Mouse (Mus musculus): ENCODE data around the gene Cckbr. TPM values are rescaled to one million over a fixed set of nuclear protein-coding genes. Genes with fewer than 3 reads are reported as not detected.
"Not testable (repeated sequence)": the region's sequence is repeated elsewhere in the genome, so short reads cannot be mapped to it uniquely, and the experiment has no call there.

Gene Cckbr
- polyA plus RNA-seq, 1 experiment, result 0.42 TPM

DNA sequence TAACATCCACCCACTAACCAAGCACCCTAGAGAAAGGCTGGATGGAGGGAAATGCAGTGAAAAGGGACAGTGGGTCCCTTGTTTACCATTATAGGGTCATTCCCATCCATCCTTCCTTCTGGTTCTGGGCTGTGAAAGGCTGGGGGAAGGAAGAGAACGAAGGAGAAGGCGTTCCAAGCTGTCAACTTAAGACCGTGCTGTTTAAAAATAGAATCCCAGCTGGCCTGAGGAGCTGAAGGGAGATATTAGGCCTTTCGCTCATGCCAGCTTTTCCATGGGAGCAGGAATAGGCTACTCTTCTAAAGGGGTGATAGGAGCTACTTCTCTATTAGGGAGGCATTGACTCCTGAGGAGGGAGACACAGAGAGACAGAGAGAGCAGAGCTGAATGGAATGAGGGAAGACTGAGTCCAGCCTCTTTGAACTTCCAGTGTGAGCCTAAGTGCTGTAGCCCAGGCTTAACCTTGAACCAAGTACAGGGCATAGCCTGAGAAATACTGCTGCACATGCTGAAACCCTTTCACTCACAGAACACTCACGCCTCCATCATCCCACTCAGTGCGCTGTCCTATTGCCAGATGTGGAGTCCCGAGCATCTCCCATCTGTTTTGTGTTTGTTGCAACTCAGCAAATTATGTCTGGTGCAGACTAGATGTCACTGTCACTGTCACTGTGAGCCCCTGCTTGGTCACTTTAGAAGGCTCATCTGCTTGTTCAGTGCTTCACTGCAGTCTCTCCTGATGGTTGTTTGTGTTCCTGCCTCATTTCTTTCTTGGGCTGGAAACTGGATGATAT lies 12.6 kb downstream of the Cckbr start:
- DNase-seq (ENCODE audit: low read depth), result no peak

DNA sequence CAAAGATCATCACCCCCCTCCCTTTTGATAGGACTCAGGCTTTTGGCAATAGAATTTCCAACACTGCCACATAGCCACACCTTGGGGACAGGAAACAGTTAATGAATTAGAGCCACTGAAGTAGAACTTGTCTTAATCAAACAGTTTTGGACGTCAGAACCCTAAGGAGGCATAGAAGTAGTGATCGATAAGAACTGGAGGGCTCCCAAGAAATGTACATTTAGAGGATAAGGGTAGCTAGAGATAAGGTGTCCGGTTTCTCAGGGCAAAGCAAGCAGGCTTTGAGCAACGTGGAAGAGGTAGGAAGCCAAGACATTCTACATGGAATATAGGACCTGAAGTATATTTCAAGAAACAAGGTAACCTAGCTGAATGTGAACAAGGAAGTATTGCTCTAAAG lies 15.9 kb downstream of the Cckbr start:
- DNase-seq (ENCODE audit: low read depth), result no peak

DNA sequence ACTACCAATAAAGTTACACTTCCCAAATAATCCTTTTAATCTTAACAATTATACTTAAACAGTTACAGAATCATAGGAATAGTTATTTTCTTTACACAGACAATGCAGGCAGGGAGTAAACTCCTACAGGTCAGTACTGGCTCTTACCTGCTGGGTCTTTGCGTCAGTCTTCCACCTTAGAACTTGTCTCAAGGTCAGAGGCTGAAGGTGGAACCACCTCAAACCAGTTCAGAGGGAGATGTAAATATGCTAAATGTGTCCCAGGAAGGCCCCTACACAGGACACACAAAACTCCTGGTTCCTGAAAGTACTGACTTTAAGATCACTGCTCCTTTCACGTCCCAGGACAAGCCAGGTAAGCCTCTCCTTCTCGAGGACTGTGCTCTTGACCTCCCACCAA lies 19.5 kb downstream of the Cckbr start:
- no peak for DNase-seq (ENCODE audit: low read depth)

DNA sequence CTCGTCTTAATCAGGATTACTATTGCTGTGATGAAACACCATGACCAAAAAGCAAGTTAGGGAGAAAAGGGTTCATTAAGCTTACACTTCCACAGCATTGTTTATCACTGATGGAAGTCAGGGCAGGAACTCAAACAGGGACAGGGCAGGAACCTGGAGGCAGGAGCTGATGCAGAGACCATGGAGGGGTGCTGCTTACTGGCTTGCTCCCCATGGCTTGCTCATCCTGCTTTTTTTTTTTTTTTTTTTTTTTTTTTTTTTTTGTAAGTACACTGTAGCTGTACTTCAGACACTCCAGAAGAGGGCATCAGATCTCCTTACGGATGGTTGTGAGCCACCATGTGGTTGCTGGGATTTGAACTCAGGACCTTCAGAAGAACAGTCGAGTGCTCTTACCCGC lies 27.8 kb downstream of the Cckbr start:
- DNase-seq (ENCODE audit: low read depth), result not testable (repeated sequence)

DNA sequence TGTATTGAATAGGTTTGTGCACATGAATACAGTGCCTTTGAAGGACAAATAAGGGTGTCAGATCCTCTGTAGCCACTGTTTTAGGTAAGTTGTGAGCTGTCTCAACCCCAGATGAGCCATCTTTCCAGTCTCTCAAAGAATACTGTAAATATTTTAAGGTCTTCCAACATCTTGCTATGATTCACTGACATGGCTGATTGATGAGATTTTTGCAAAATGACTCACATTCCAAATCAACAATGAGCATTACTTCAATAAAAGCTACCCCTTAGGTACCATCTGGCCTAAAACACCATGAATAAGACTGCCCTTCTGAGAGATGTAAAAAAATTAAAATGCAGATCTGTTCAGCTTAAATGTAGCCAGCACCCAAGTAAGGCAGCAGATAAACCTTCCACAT lies 33.0 kb downstream of the Cckbr start:
- DNase-seq (ENCODE audit: low read depth), result no peak

DNA sequence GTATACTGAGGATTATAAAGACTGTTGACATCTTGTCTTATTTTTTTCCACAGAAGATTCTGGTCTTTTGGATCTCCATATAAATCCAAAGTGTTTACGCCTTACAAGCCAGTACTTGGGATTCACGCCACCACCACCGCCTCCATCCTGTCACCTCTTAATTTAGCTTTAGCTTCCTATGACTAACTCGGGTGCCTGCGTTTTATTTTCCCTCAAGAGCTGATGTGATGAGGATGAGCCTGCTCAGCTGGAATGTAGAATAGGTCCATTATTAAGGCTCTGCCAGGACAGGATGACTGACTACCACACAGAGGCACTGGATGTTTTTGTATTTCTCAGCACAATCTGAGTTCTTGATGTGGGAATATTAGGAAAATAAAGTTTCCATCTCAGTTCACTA lies 40.0 kb downstream of the Cckbr start:
- not testable (repeated sequence) for DNase-seq (ENCODE audit: low read depth)

DNA sequence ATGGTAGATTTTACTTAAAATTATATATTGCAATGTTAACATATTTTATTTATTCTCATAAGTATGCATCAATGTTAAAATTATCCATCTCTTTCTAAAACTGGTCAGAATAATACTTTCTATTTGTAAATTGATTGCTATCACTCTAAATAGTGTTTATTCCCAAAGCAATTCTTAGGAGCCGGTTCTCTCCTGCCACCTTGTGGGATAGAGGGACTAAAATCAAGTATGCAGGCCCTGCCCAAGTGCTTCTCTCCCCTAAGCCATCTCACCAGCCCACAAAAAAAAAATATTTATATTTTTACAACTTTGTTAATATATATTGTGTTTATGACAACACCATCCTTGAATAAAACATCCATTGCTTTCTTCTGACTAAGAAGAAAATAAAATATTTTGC lies 47.1 kb downstream of the Cckbr start:
- no peak for DNase-seq (ENCODE audit: low read depth)

DNA sequence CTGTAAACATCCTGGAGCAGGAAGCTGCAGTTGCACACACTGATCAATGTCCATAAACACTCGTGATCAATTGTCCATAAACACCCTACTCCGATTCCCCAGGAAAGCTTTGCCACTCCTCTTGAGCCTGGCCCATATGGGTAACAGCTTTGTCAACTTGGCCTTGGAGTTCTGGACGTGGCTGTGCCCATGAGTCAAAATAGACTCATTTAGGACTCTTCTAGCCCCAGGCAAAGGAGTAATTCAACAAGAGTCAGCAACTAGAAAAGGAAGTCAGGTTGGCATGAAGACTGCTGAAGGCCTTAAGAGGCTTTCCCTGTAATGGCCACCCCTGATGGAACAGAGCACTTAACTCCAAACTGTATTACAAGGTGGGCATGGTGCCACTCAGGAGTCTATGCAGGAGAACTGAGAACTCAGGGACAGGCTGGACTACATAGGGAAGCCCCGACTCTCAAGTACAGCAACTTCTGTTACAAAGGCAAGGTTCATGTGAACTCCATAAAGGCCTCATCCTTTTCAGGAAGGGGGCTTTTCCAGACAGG lies 49.3 kb downstream of the Cckbr start:
- DNase-seq (ENCODE audit: low read depth), result no peak

DNA sequence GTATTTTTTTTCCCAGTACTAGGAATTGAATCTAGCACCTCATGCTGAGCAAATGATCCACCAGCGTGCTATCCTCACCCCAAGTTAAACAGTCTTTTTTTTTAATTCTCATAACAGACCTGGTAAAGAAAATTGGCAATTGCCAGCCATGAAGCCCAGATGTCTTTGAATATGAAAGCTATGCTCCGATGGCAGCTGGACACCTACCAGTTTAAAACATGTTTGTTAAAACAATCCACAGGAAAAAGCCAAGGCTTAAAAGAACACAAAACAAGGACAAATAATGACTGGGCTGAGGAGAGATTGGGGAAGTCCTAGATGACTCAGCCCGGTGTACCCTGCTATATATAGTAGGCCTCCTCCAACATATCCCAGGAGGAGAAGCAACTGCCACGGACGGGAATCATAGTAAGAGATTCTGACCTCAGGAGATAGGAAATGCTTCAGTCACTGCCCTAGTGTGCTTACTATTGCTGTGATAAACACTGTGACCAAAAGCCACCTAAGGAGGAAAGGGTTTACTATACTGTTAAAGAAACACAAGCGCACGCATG lies 49.9 kb downstream of the Cckbr start:
- no peak for DNase-seq (ENCODE audit: low read depth)

DNA sequence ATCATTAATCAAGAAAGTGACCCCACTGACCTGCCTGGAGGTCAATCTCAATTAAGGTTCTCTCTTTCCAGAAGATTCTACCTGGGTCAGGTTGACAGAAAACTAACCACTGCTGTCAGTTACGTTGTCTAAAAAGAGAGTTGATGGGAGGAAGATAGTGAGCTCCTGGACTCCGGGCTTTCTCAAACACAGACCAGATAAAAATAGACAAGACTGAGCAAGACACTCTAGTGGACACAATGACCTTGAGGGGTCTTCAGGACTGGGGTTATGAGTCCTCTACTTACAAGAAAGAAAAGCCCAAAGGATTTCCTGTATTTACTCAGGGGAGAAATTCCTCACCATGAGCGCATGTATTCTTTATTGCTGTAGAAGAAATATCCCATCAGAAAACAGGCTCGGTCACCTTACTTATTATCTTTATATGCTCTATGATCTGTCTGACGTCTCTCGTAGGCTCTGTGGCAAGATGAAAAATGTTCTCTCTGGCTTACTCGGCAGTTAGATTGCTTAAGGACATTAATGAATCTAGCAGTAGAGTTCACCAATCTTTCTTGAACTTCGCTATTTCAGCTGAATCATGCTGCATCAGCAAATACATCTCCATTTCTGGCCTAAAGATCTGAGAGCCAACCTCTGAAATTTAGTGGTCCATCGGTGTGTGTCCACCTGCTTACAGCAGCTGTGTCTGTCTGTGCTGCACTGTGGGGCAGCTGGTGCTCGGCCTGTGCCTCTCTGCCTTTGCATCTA lies 51.3 kb downstream of the Cckbr start:
- no peak for DNase-seq (ENCODE audit: low read depth)

DNA sequence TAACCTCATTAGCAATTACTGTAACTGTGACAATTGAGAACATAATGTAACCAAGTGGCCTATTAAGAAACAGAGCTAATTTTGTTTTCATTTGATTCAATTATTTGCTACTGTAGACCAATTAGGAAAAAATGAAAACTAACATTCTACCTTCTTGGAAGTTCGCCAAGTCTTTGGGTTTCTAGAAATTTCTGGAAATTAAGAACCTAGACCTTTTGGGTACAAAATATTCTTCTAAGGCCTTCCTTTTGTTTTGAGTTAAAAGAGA lies 51.8 kb downstream of the Cckbr start:
- DNase-seq (ENCODE audit: low read depth), result no peak

DNA sequence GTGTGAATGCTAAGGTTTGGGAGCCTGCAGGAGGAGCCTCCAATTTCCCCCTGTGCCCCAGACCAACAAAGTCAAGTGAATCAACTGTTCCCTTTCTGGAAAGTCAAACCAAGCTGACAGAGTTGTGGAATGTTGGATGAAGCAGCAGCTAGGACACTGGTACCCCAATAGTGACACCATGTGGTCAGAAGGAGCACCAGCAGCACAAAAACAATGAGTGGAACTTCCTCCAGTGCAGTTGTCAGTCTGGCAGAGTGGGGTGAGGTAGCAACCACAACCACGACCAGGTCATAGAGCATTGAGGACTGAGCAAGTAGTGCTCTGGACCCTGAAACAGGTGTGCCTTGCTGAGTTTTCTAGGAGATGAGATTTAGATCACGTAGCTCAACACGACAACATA lies 52.3 kb downstream of the Cckbr start:
- no peak for DNase-seq (ENCODE audit: low read depth)

DNA sequence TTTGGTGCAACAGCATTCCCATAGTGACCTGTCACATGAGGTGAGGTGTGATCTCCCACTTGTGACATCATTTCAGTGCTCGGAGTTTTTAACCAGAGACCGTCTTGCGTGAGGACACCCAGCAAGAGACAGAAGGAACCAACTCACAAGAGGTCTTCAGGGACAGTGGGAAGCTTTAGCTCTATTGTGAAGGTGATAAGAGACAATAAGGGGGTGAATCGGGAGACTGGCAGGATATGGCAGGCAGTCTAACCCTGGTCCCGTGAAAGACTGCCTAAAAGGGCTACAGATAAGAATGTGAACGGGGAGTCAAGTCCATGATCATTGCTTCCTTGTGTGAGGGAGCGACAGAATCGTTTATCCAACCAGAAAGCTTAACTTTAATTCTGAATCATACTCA lies 52.8 kb downstream of the Cckbr start:
- DNase-seq (ENCODE audit: low read depth), result no peak

DNA sequence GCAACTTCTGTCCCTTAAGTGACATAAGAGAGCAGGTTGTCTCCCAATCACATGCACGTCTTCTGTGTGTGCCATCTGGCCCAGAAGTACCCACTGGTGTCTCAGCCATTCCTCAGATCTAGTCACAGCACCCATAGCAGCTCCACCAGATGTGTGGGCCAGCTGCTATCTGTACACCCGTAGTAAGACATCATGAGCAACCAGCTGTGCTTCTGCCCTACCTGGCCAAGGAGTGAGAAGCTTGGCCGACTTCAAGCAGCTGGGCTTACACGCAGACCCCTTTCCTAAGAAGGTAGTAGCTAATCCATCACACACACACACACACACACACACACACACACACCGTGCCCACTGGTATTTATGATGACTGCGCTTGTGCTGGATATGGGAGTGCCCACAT lies 53.7 kb downstream of the Cckbr start:
- DNase-seq (ENCODE audit: low read depth), result no peak

DNA sequence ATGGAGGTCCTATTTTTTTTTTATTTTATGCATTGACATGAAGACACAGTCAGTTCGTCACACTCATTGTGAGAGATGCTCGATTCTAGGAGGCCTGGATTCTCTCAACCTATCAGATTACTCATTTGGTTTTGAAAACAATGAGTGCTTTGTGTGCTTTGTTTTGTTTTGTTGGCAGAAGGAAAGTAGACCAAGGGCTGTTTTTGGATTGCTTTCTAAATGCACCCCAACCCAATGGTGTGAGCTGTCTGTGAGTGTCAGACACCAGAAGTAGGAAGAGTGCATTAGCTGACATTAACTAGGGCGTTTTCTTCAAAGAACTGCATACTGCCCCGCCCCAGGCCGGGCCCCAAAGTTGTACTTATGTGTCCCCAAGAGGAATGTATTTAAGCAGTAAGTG lies 54.5 kb downstream of the Cckbr start:
- no peak for DNase-seq (ENCODE audit: low read depth)

DNA sequence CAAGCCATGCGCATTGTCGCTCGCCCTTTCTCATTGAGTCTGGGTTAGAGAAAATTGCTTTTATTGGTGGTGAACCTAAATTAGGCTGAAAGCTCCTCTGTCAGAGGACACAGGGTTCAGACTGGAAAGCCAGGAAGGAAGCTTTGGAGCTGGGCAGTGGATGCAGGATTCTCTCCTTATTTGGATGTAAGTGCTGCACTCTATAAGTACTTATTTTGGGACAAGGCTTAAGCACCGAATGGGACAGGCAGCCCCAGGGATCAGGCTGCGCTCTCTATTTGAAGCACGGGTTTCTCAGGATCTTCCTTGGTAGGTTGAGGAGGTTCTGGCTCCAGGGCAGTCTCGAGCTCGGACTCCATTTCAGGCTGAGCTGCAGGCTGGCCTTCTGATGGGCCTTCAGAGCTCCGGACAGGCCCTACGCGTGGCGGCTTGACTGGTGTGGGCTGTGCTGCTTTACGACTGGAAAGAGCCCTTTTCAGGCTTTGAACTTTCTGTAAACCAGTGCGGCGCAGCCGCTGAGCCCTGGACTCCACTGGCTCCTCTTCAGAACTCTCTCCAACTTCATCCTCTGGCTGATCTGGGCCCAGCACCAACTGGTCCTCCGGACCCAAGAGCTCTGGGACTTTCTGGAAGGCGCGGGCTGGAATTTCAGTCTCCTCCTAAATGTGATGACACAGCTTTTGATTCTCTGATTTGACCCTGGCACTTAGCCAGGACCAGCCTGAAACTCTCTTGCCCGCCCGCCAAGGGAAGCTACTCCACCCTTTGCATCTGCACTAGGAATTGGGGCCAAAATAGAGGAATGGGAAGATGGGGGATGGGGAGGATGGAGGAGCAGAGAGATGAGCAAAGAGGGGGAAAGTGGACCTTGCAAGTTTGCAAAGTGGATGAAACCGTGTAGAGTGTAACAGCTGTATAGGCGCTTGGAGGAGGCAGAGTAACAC lies 55.3 kb downstream of the Cckbr start:
- DNase-seq (ENCODE audit: low read depth), result no peak

DNA sequence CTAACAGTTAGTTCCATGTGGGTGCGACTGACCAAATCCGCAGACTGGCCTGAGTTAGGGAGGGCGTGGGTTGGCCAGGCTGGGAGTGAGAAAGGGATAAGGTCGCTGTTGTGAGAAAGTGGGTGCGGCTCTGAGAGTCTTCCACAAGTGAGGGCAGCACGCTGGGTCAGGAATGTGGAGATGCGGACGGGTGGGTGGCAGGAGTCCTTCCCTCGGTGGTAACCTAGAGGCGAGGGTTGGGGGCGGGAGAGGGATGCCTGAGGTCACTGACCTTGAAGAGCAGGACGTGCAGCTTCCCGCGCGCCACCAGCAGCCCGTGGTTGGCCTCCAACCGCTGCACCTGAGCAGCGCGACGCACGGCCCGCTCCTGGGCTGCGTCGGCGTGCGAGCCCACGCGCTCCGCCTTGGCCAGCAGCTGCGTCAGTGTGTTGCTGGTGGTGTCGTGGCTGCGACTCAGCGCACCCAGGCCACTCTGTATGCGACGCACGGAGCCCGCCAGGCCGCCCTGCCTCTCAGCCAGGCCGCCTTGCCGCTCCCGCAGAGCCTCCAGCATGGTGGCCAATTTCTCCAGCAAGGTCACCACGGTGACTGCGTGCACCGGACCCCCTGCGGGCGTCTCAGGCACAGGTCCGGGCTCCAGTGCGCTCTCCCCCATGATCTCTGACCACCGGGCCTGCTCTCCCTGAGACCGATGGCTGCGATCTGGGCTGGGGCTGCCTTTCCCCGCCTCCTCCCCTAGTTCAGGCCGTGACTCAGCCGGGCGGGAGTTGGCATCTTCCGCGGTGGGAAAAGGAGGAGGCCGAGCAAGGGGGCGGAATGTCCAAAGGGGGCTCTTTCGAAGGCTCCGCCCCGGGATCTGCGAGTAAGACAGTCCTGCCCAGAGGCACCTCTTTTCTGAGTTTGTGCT lies 56.2 kb downstream of the Cckbr start, which contains the start of gene Cavin3:
TSS of gene Cavin3 (minus strand) at position 796 of the 907 bp plus-strand sequence.
- no peak for DNase-seq (ENCODE audit: low read depth)

DNA sequence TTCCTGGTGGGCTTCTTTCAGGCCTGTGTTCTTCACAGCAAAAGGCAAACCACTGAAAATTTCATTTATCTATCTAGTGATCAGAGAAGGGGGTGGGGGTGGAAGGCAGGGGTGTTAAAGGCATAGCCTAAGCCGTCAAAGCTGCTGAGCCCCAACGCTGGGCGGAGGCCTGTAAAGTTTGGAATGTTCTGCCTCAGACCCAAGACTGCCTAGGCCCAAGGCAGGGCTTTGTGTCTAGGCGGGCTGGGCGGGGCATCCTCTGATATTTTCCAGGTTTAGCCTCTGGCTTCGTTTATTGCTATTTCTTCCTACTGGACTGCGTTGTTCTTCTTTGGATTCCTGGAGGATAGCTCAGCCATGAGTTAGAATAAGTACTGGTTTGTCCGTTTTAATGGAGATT lies 56.9 kb downstream of the Cckbr start:
- DNase-seq (ENCODE audit: low read depth), result no peak

DNA sequence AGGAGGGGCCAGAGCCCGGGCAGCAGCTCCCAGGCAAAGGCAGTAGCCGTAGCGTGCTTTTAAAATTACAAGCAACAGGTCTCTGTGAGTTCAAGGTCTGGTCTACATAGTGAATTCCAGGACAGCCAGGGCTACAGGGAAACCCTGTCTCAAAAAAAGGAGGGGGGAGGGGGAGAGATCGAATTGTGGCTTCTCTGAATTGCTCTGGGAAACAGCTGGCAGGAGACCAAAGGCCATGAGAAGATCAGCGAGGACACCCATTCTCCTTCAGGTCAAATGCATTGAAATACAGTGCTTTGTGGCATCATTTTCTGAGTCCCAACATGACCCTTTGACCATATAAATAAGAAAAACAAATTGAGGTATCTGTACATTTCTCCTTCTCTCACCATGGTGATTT lies 59.5 kb downstream of the Cckbr start:
- DNase-seq (ENCODE audit: low read depth), result no peak

DNA sequence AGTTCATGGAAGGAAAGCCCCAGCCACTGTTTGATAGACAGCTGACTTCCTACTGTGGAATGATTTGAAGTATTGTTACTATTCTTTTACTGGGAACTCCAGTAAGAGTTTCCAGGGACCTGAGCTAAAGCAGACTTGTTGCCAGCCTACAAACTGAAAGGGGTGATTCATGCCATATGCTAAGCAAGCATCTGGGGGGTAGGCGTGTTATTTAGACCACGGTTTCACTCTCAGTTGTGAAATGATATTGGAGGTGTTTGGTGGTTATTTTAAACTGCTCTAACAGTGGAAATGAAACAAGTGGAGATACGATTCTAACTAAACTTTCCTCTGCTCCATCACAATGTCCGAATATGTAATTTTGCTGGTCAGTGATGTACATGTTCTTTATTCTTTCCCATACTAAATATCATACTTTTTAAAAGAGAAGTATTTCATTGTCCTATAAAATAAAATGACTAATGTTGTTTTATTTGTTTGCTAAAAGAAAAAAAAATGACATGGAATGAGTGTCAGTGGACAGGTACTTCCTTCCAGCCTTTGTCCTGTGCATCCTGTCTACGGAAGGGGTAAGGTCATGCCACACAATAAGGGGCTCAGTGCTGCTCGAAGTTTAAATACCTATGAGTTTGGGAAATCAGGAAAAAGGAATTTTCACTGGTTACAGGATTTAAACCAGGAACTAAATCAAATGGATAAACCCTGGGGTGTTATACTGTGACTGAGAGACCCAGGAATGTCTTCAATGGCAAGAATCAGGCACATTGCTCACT lies 61.8 kb downstream of the Cckbr start:
- no peak for DNase-seq (ENCODE audit: low read depth)
